Mouse (Mus musculus) testis, adult 2 months (tissue): ENCODE results near the gene Lipc.

Experiments
- CTCF ChIP-seq: fragments of 200-500 bp; IDR thresholded peaks from 2 replicates; pipeline ENCODE4 v1.5.1; 2012; ENCODE audit warnings: low read depth, mild to moderate bottlenecking, inconsistent platforms, low read length, moderate library complexity; ENCODE audit not compliant: control insufficient read depth, insufficient read depth, insufficient replicate concordance
- POLR2A ChIP-seq: fragments of 200-500 bp; IDR thresholded peaks from 2 replicates; pipeline ENCODE4 v1.6.1; 2012; ENCODE audit warnings: low read depth, mild to moderate bottlenecking, inconsistent platforms, low read length, moderate library complexity; ENCODE audit not compliant: control insufficient read depth

DNA sequence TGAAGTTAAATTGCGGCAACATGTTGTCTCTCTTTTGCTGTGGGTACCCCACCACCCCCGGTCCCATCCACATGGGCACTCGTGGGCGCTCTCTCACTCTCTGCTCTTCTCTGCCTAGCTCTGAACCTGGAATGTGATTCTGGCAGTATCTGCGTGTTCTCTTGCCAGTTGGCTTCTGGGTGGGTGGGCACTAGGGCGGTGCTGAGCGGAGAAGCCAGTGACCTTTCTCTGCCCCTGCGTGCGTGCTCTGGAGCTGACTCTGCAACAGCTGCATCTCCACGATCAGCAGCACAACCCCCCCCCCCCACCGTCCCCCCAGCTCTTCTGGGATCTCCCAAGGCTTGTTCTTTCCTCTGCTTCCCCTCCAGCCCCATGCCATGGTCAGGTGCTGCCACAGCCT is 144.3 kb downstream of the Lipc start:
- TF ChIP-seq CTCF (no peak), POLR2A (no peak)
